Mouse (Mus musculus): ENCODE measurements at regions not wholly inside any gene's neighbourhood (a gene's known extent, or its start where the extent isn't known, plus 50 kb on each side); places are given as distances from the start of the nearest gene placed in this dataset.

GRCm38 (mm10) chr3:37842289-37842688, 118.0 kb upstream of the Gm5148 start:
- Histone ChIP-seq H3K27me3 (ENCODE audit: control insufficient read depth, insufficient read depth, low read length) (no peaks in the 10 kb centered on the region), H3K9me3 (replicated peaks; ENCODE audit: control insufficient read depth, low read length) (no peaks in the 10 kb centered on the region), H3K36me3 (replicated peaks; ENCODE audit: control insufficient read depth, insufficient read depth, low read depth, low read length) (no peaks in the 10 kb centered on the region), H3K4me2 (ENCODE audit: low read depth, low read length) (no peak overlapping the region), H3K4me1 (ENCODE audit: control insufficient read depth, insufficient read depth, low read length) (no peaks in the 10 kb centered on the region), H3K27ac (replicated peaks; ENCODE audit: low read depth, low read length) (no peak overlapping the region), H3K4me3 (ENCODE audit: low read depth, low read length) (no peak overlapping the region), H3K9ac (replicated peaks; ENCODE audit: low read length) (no peak overlapping the region)
- DNase-seq (ENCODE audit: low spot score), result no peak
- WGBS, result 76% methylated on average over 7 of the region's 7 CpGs
- ATAC-seq (replicated peaks; ENCODE audit: insufficient number of reproducible peaks, low FRiP score, low TSS enrichment, low read depth), result no peak

GRCm38 (mm10) chr3:37838896-37839295, 114.6 kb upstream of the Gm5148 start:
- H3K9me3 ChIP-seq (replicated peaks; ENCODE audit: control insufficient read depth, low read length), result no peaks in the 10 kb centered on the region
- ATAC-seq (replicated peaks; ENCODE audit: insufficient number of reproducible peaks, low FRiP score, low TSS enrichment, low read depth), result no peak
- no peak for DNase-seq (ENCODE audit: low spot score)
- no peak overlapping the region for H3K4me2 ChIP-seq (ENCODE audit: low read depth, low read length)
- H3K4me1 ChIP-seq (ENCODE audit: control insufficient read depth, insufficient read depth, low read length), result no peaks in the 10 kb centered on the region
- no peak overlapping the region for H3K4me3 ChIP-seq (ENCODE audit: low read depth, low read length)
- no peaks in the 10 kb centered on the region for H3K36me3 ChIP-seq (replicated peaks; ENCODE audit: control insufficient read depth, insufficient read depth, low read depth, low read length)
- WGBS, result 59% methylated on average over 11 of the region's 11 CpGs
- no peaks in the 10 kb centered on the region for H3K27me3 ChIP-seq (ENCODE audit: control insufficient read depth, insufficient read depth, low read length)
- no peak overlapping the region for H3K27ac ChIP-seq (replicated peaks; ENCODE audit: low read depth, low read length)
- H3K9ac ChIP-seq (replicated peaks; ENCODE audit: low read length), result no peak overlapping the region

- no peak for ATAC-seq (replicated peaks; ENCODE audit: insufficient number of reproducible peaks, low FRiP score, low TSS enrichment, low read depth)
- H3K4me1 ChIP-seq (ENCODE audit: control insufficient read depth, insufficient read depth, low read length), result no peaks in the 10 kb centered on the region
- H3K36me3 ChIP-seq (replicated peaks; ENCODE audit: control insufficient read depth, insufficient read depth, low read depth, low read length), result no peaks in the 10 kb centered on the region
- no peak overlapping the region for H3K4me2 ChIP-seq (ENCODE audit: low read depth, low read length)
- 62% methylated on average over 5 of the region's 5 CpGs for WGBS
- no peaks in the 10 kb centered on the region for H3K9me3 ChIP-seq (replicated peaks; ENCODE audit: control insufficient read depth, low read length)
- H3K27me3 ChIP-seq (ENCODE audit: control insufficient read depth, insufficient read depth, low read length), result no peaks in the 10 kb centered on the region
- no peak overlapping the region for H3K27ac ChIP-seq (replicated peaks; ENCODE audit: low read depth, low read length)
- DNase-seq (ENCODE audit: low spot score), result no peak
- no peak overlapping the region for H3K4me3 ChIP-seq (ENCODE audit: low read depth, low read length)
- no peak overlapping the region for H3K9ac ChIP-seq (replicated peaks; ENCODE audit: low read length)
These were observed 112.5 kb upstream of the Gm5148 start for GRCm38 (mm10) chr3:37836749-37837148.

GRCm38 (mm10) chr3:37835687-37836086, 111.4 kb upstream of the Gm5148 start:
- no peak overlapping the region for H3K4me3 ChIP-seq (ENCODE audit: low read depth, low read length)
- ATAC-seq (replicated peaks; ENCODE audit: insufficient number of reproducible peaks, low FRiP score, low TSS enrichment, low read depth), result no peak
- H3K36me3 ChIP-seq (replicated peaks; ENCODE audit: control insufficient read depth, insufficient read depth, low read depth, low read length), result no peaks in the 10 kb centered on the region
- H3K4me1 ChIP-seq (ENCODE audit: control insufficient read depth, insufficient read depth, low read length), result no peaks in the 10 kb centered on the region
- no peak for DNase-seq (ENCODE audit: low spot score)
- H3K9ac ChIP-seq (replicated peaks; ENCODE audit: low read length), result no peak overlapping the region
- H3K9me3 ChIP-seq (replicated peaks; ENCODE audit: control insufficient read depth, low read length), result no peaks in the 10 kb centered on the region
- H3K4me2 ChIP-seq (ENCODE audit: low read depth, low read length), result no peak overlapping the region
- WGBS, result 92% methylated on average over 2 of the region's 2 CpGs
- H3K27ac ChIP-seq (replicated peaks; ENCODE audit: low read depth, low read length), result no peak overlapping the region
- H3K27me3 ChIP-seq (ENCODE audit: control insufficient read depth, insufficient read depth, low read length), result no peaks in the 10 kb centered on the region

- Histone ChIP-seq H3K9ac (replicated peaks; ENCODE audit: low read length) (no peak overlapping the region), H3K36me3 (replicated peaks; ENCODE audit: control insufficient read depth, insufficient read depth, low read depth, low read length) (no peaks in the 10 kb centered on the region), H3K4me1 (ENCODE audit: control insufficient read depth, insufficient read depth, low read length) (no peaks in the 10 kb centered on the region), H3K27ac (replicated peaks; ENCODE audit: low read depth, low read length) (no peak overlapping the region), H3K9me3 (replicated peaks; ENCODE audit: control insufficient read depth, low read length) (no peaks in the 10 kb centered on the region), H3K4me3 (ENCODE audit: low read depth, low read length) (no peak overlapping the region), H3K4me2 (ENCODE audit: low read depth, low read length) (no peak overlapping the region), H3K27me3 (ENCODE audit: control insufficient read depth, insufficient read depth, low read length) (no peaks in the 10 kb centered on the region)
- 87% methylated on average over 5 of the region's 5 CpGs for whole genome bisulfite sequencing
- ATAC-seq (replicated peaks; ENCODE audit: insufficient number of reproducible peaks, low FRiP score, low TSS enrichment, low read depth) (no peak), DNase-seq (ENCODE audit: low spot score) (no peak)
These were observed 110.8 kb upstream of the Gm5148 start for GRCm38 (mm10) chr3:37835135-37835534.

GRCm38 (mm10) chr3:37834626-37835025, 110.3 kb upstream of the Gm5148 start:
- no peak for DNase-seq (ENCODE audit: low spot score)
- ATAC-seq (replicated peaks; ENCODE audit: insufficient number of reproducible peaks, low FRiP score, low TSS enrichment, low read depth), result no peak
- Histone ChIP-seq H3K27ac (replicated peaks; ENCODE audit: low read depth, low read length) (no peak overlapping the region), H3K9ac (replicated peaks; ENCODE audit: low read length) (no peak overlapping the region), H3K4me3 (ENCODE audit: low read depth, low read length) (no peak overlapping the region), H3K4me1 (ENCODE audit: control insufficient read depth, insufficient read depth, low read length) (no peaks in the 10 kb centered on the region), H3K36me3 (replicated peaks; ENCODE audit: control insufficient read depth, insufficient read depth, low read depth, low read length) (no peaks in the 10 kb centered on the region), H3K4me2 (ENCODE audit: low read depth, low read length) (no peak overlapping the region), H3K27me3 (ENCODE audit: control insufficient read depth, insufficient read depth, low read length) (no peaks in the 10 kb centered on the region), H3K9me3 (replicated peaks; ENCODE audit: control insufficient read depth, low read length) (no peaks in the 10 kb centered on the region)
- 76% methylated on average over 3 of the region's 3 CpGs for WGBS

GRCm38 (mm10) chr3:37833387-37833786, 109.1 kb upstream of the Gm5148 start:
- Histone ChIP-seq H3K9ac (replicated peaks; ENCODE audit: low read length) (no peak overlapping the region), H3K36me3 (replicated peaks; ENCODE audit: control insufficient read depth, insufficient read depth, low read depth, low read length) (no peaks in the 10 kb centered on the region), H3K27ac (replicated peaks; ENCODE audit: low read depth, low read length) (no peak overlapping the region), H3K4me3 (ENCODE audit: low read depth, low read length) (no peak overlapping the region), H3K4me2 (ENCODE audit: low read depth, low read length) (no peak overlapping the region), H3K27me3 (ENCODE audit: control insufficient read depth, insufficient read depth, low read length) (no peaks in the 10 kb centered on the region), H3K4me1 (ENCODE audit: control insufficient read depth, insufficient read depth, low read length) (no peaks in the 10 kb centered on the region), H3K9me3 (replicated peaks; ENCODE audit: control insufficient read depth, low read length) (no peaks in the 10 kb centered on the region)
- DNase-seq (ENCODE audit: low spot score) (no peak), ATAC-seq (replicated peaks; ENCODE audit: insufficient number of reproducible peaks, low FRiP score, low TSS enrichment, low read depth) (no peak)
- 77% methylated on average over 4 of the region's 4 CpGs for WGBS

GRCm38 (mm10) chr3:37827546-37827945, 103.3 kb upstream of the Gm5148 start:
- Histone ChIP-seq H3K4me1 (ENCODE audit: control insufficient read depth, insufficient read depth, low read length) (no peaks in the 10 kb centered on the region), H3K9ac (replicated peaks; ENCODE audit: low read length) (no peak overlapping the region), H3K4me3 (ENCODE audit: low read depth, low read length) (no peak overlapping the region), H3K27me3 (ENCODE audit: control insufficient read depth, insufficient read depth, low read length) (no peaks in the 10 kb centered on the region), H3K36me3 (replicated peaks; ENCODE audit: control insufficient read depth, insufficient read depth, low read depth, low read length) (no peaks in the 10 kb centered on the region), H3K4me2 (ENCODE audit: low read depth, low read length) (no peak overlapping the region), H3K27ac (replicated peaks; ENCODE audit: low read depth, low read length) (no peak overlapping the region), H3K9me3 (replicated peaks; ENCODE audit: control insufficient read depth, low read length) (no peaks in the 10 kb centered on the region)
- DNase-seq (ENCODE audit: low spot score), result no peak
- ATAC-seq (replicated peaks; ENCODE audit: insufficient number of reproducible peaks, low FRiP score, low TSS enrichment, low read depth), result no peak
- 62% methylated on average over 1 of the region's 1 CpGs for WGBS
